Mouse (Mus musculus): ENCODE measurements around the gene Blnk. TPM values are rescaled to one million over a fixed set of nuclear protein-coding genes. Genes with fewer than 3 reads are reported as not detected.

Gene Blnk
- polyA plus RNA-seq, 1 experiment from 2014 or later, result 8.7 TPM

GRCm38 (mm10) chr19:41008674-41009395 is 14.5 kb upstream of the Blnk start:
- ATAC-seq (ENCODE audit: low FRiP score, low TSS enrichment) (no peak), DNase-seq (ENCODE audit: low spot score) (no peak)
- no peaks in the 10 kb centered on the region for H3K36me3 ChIP-seq (ENCODE audit: control insufficient read depth, insufficient read depth, low read length)
- H3K4me3 ChIP-seq (ENCODE audit: low read depth, low read length), result no peak overlapping the region
- H3K4me2 ChIP-seq (replicated peaks; ENCODE audit: low read depth), result no peak overlapping the region
- H3K9me3 ChIP-seq (ENCODE audit: control insufficient read depth, low read length), result no peaks in the 10 kb centered on the region
- TF ChIP-seq CTCF (IDR thresholded peaks at IDR 0.05; ENCODE audit: low read depth), result 0 out of 2 replicates have a peak, but pooled peaks have one; percentile 7
- TF ChIP-seq EP300 (optimal IDR thresholded peaks at IDR 0.05), result no peak
- H3K9ac ChIP-seq (ENCODE audit: low read length), result no peak overlapping the region
- H3K27me3 ChIP-seq (ENCODE audit: control insufficient read depth, insufficient read depth, low read length), result no peaks in the 10 kb centered on the region
- no peak overlapping the region for H3K27ac ChIP-seq (replicated peaks)
- 92% methylated on average over 5 of the region's 5 CpGs for WGBS
- no peaks in the 10 kb centered on the region for H3K4me1 ChIP-seq (replicated peaks; ENCODE audit: control insufficient read depth, insufficient read depth)

- no peaks in the 10 kb centered on the region for H3K4me1 ChIP-seq (replicated peaks; ENCODE audit: control insufficient read depth, insufficient read depth)
- no peak overlapping the region for H3K4me2 ChIP-seq (replicated peaks; ENCODE audit: low read depth)
- TF ChIP-seq CTCF (IDR thresholded peaks at IDR 0.05; ENCODE audit: low read depth) (no peak), EP300 (optimal IDR thresholded peaks at IDR 0.05) (no peak)
- H3K27me3 ChIP-seq (ENCODE audit: control insufficient read depth, insufficient read depth, low read length), result no peaks in the 10 kb centered on the region
- DNase-seq (ENCODE audit: low spot score) (no peak), ATAC-seq (ENCODE audit: low FRiP score, low TSS enrichment) (no peak)
- WGBS, result 80% methylated on average over 4 of the region's 4 CpGs
- H3K36me3 ChIP-seq (ENCODE audit: control insufficient read depth, insufficient read depth, low read length), result no peaks in the 10 kb centered on the region
- H3K27ac ChIP-seq (replicated peaks), result no peak overlapping the region
- H3K9ac ChIP-seq (ENCODE audit: low read length), result no peak overlapping the region
- no peaks in the 10 kb centered on the region for H3K9me3 ChIP-seq (ENCODE audit: control insufficient read depth, low read length)
- no peak overlapping the region for H3K4me3 ChIP-seq (ENCODE audit: low read depth, low read length)
Observed at GRCm38 (mm10) chr19:41007733-41008132, 13.4 kb upstream of the Blnk start.

DNA sequence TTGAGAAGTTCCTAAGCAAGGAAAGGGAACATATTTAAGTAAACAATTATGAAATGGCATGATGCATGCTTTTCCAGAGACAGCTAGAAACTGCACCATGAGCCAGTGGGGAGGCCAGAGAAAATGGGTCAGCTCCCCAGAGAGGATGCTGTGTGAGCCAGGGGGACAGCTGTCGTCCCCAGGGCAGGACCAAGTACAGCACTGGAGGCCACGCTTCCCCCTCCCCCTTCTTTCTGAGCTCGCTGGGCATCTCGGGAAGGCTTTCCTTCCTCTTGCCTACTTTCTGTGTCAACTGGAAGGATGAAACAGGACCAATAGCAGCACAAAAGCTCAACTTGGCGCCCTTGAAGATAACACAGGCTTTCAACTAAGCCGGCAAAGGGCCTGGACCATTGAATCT is 13.0 kb upstream of the Blnk start:
- H3K27me3 ChIP-seq (ENCODE audit: control insufficient read depth, insufficient read depth, low read length), result no peaks in the 10 kb centered on the region
- no peak overlapping the region for H3K27ac ChIP-seq (replicated peaks)
- TF ChIP-seq EP300 (optimal IDR thresholded peaks at IDR 0.05) (no peak), CTCF (IDR thresholded peaks at IDR 0.05; ENCODE audit: low read depth) (no peak)
- H3K4me2 ChIP-seq (replicated peaks; ENCODE audit: low read depth), result no peak overlapping the region
- WGBS, result 37% methylated on average over 6 of the region's 6 CpGs
- H3K9ac ChIP-seq (ENCODE audit: low read length), result no peak overlapping the region
- no peak for ATAC-seq (ENCODE audit: low FRiP score, low TSS enrichment)
- no peak for DNase-seq (ENCODE audit: low spot score)
- no peak overlapping the region for H3K4me3 ChIP-seq (ENCODE audit: low read depth, low read length)
- H3K4me1 ChIP-seq (replicated peaks; ENCODE audit: control insufficient read depth, insufficient read depth), result no peaks in the 10 kb centered on the region
- no peaks in the 10 kb centered on the region for H3K36me3 ChIP-seq (ENCODE audit: control insufficient read depth, insufficient read depth, low read length)
- H3K9me3 ChIP-seq (ENCODE audit: control insufficient read depth, low read length), result no peaks in the 10 kb centered on the region

DNA sequence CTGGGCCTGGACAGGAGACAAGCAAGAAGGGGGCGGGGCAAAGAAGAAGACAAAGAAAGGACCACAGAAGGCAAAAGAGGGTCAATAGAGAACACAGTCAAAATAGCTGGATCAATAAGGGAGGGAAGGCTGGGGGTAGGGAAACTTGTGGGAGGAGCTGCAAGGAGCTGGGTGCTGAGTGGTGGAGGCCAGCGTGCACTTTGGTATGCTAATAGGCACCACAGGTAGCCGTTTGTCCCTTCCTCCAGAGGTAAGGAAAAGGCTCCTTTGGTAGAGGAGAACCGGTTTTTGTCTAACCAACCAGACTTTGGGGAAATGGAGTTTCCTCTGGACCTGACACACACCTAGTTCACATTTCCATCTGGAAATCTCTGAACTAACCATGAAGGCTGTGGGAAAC is 12.3 kb upstream of the Blnk start:
- no peak overlapping the region for H3K4me2 ChIP-seq (replicated peaks; ENCODE audit: low read depth)

DNA sequence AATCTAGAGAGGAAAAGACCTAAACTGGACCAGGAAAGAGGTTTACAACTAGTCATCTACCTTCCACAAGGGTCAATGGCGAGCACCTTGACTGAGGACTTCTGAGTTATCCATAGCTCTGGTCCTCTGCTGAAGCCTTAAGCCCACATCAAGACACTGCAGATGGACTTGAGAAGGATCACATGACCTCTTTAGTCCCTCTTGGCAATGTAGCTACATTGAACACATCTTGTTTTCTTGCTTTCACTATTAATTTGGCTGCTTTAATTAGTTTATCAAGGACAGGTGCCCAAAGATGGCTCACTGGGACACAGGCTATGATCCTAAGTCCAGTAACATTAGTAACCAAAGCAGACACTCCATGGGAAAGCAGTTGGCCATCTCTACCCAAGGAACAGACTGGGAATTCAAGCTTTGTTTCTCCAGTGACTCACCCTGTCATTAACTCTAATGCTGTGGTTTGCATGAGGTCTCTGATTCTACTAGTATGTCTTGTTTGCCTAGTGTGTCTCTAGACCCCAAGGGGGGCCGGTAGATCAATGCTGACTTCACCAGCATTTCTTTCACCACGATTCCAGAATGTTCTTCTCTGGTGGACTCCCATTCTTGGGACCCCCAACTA is 9.5 kb upstream of the Blnk start:
- Histone ChIP-seq H3K27ac (replicated peaks) (no peak overlapping the region), H3K4me3 (ENCODE audit: low read depth, low read length) (no peak overlapping the region), H3K4me2 (replicated peaks; ENCODE audit: low read depth) (no peak overlapping the region), H3K9me3 (ENCODE audit: control insufficient read depth, low read length) (no peaks in the 10 kb centered on the region), H3K4me1 (replicated peaks; ENCODE audit: control insufficient read depth, insufficient read depth) (no peaks in the 10 kb centered on the region), H3K27me3 (ENCODE audit: control insufficient read depth, insufficient read depth, low read length) (no peaks in the 10 kb centered on the region), H3K36me3 (ENCODE audit: control insufficient read depth, insufficient read depth, low read length) (no peaks in the 10 kb centered on the region), H3K9ac (ENCODE audit: low read length) (no peak overlapping the region)
- TF ChIP-seq EP300 (optimal IDR thresholded peaks at IDR 0.05) (no peak), CTCF (IDR thresholded peaks at IDR 0.05; ENCODE audit: low read depth) (no peak)
- WGBS, result 80% methylated on average over 3 of the region's 3 CpGs
- DNase-seq (ENCODE audit: low spot score) (no peak), ATAC-seq (ENCODE audit: low FRiP score, low TSS enrichment) (no peak)

More for the DNA sequence above, 12.3 kb upstream of the Blnk start:
- H3K9ac ChIP-seq (ENCODE audit: low read length), result no peak overlapping the region
- no peaks in the 10 kb centered on the region for H3K27me3 ChIP-seq (ENCODE audit: control insufficient read depth, insufficient read depth, low read length)
- no peak overlapping the region for H3K4me3 ChIP-seq (ENCODE audit: low read depth, low read length)
- no peak for DNase-seq (ENCODE audit: low spot score)
- no peaks in the 10 kb centered on the region for H3K36me3 ChIP-seq (ENCODE audit: control insufficient read depth, insufficient read depth, low read length)
- ATAC-seq (ENCODE audit: low FRiP score, low TSS enrichment), result no peak
- H3K27ac ChIP-seq (replicated peaks), result no peak overlapping the region
- TF ChIP-seq CTCF (IDR thresholded peaks at IDR 0.05; ENCODE audit: low read depth) (no peak), EP300 (optimal IDR thresholded peaks at IDR 0.05) (no peak)
- no peaks in the 10 kb centered on the region for H3K4me1 ChIP-seq (replicated peaks; ENCODE audit: control insufficient read depth, insufficient read depth)
- WGBS, result 40% methylated on average over 4 of the region's 4 CpGs
- no peaks in the 10 kb centered on the region for H3K9me3 ChIP-seq (ENCODE audit: control insufficient read depth, low read length)

DNA sequence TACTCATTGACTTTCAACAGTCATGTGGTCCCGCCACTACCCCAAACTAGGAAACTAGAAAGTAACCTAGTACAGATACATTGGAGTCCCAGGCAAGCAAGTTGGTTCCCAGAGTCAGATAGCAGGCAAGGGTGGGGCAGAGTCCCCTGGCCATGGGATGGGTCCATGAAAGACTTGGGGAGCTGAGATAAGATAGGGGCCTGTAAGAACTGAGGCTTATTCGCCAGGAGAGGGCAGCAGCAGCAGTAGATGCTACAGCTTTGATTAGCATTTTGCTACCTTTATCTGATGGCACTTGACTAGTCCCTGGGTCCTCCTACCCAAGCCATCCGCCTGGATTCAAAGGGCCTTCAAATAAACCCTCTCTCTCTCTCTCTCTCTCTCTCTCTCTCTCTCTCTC is 5.2 kb upstream of the Blnk start:
- TF ChIP-seq EP300 (optimal IDR thresholded peaks at IDR 0.05) (no peak), CTCF (IDR thresholded peaks at IDR 0.05; ENCODE audit: low read depth) (peak; percentile 36)
- Histone ChIP-seq H3K27me3 (ENCODE audit: control insufficient read depth, insufficient read depth, low read length) (no peaks in the 10 kb centered on the region), H3K4me2 (replicated peaks; ENCODE audit: low read depth) (no peak overlapping the region), H3K36me3 (ENCODE audit: control insufficient read depth, insufficient read depth, low read length) (no peaks in the 10 kb centered on the region), H3K4me1 (replicated peaks; ENCODE audit: control insufficient read depth, insufficient read depth) (no peaks in the 10 kb centered on the region), H3K4me3 (ENCODE audit: low read depth, low read length) (no peak overlapping the region), H3K9me3 (ENCODE audit: control insufficient read depth, low read length) (no peaks in the 10 kb centered on the region), H3K9ac (ENCODE audit: low read length) (no peak overlapping the region), H3K27ac (replicated peaks) (no peak overlapping the region)
- no peak for ATAC-seq (ENCODE audit: low FRiP score, low TSS enrichment)
- 64% methylated on average over 3 of the region's 3 CpGs for WGBS
- DNase-seq (ENCODE audit: low spot score), result no peak
